Mouse (Mus musculus): Measurements from ENCODE around the gene BC048562. TPM values are rescaled to one million over a fixed set of nuclear protein-coding genes. Genes with fewer than 3 reads are reported as not detected.

BC048562 gene
- polyA plus RNA-seq, 1 experiment from 2014 or later = not detected

- 85% methylated on average over 4 of the region's 4 CpGs for WGBS
- Histone ChIP-seq H3K27ac (ENCODE audit: low read depth, low read length) (no peak overlapping the region), H3K4me2 (no peak overlapping the region), H3K36me3 (ENCODE audit: control insufficient read depth, insufficient read depth, low read length) (no peaks in the 10 kb centered on the region), H3K27me3 (ENCODE audit: control insufficient read depth, insufficient read depth, low read length) (no peaks in the 10 kb centered on the region), H3K4me3 (ENCODE audit: low read depth, low read length) (no peak overlapping the region), H3K9ac (ENCODE audit: low read length) (no peak overlapping the region; the same call in 1 of the 2 replicates), H3K4me1 (ENCODE audit: control insufficient read depth, insufficient read depth, low read length) (peaks cover 37% of the 10 kb centered on the region), H3K9me3 (ENCODE audit: control insufficient read depth, low read length) (no peaks in the 10 kb centered on the region)
- peak; percentile 82 for DNase-seq (ENCODE audit: low spot score, missing footprints)
- ATAC-seq (ENCODE audit: low FRiP score) = no peak
Measured at GRCm38 (mm10) chr9:108453458-108453857, 17.2 kb downstream of the BC048562 start.

- Histone ChIP-seq H3K9ac (ENCODE audit: low read length) (no peak overlapping the region), H3K9me3 (ENCODE audit: control insufficient read depth, low read length) (no peaks in the 10 kb centered on the region), H3K4me2 (no peak overlapping the region), H3K4me3 (ENCODE audit: low read depth, low read length) (no peak overlapping the region), H3K36me3 (ENCODE audit: control insufficient read depth, insufficient read depth, low read length) (no peaks in the 10 kb centered on the region), H3K27me3 (ENCODE audit: control insufficient read depth, insufficient read depth, low read length) (no peaks in the 10 kb centered on the region), H3K4me1 (ENCODE audit: control insufficient read depth, insufficient read depth, low read length) (peaks cover 27% of the 10 kb centered on the region), H3K27ac (ENCODE audit: low read depth, low read length) (no peak overlapping the region)
- WGBS = 86% methylated on average over 6 of the region's 6 CpGs
- ATAC-seq (ENCODE audit: low FRiP score) (no peak), DNase-seq (ENCODE audit: low spot score, missing footprints) (no peak)
Measured at GRCm38 (mm10) chr9:108454429-108454828, 18.1 kb downstream of the BC048562 start.

GRCm38 (mm10) chr9:108455747-108456571 is 19.7 kb downstream of the BC048562 start:
- Histone ChIP-seq H3K9ac (ENCODE audit: low read length) (no peak overlapping the region), H3K36me3 (ENCODE audit: control insufficient read depth, insufficient read depth, low read length) (no peaks in the 10 kb centered on the region), H3K4me2 (no peak overlapping the region), H3K4me1 (ENCODE audit: control insufficient read depth, insufficient read depth, low read length) (peaks cover 13% of the 10 kb centered on the region), H3K4me3 (ENCODE audit: low read depth, low read length) (no peak overlapping the region), H3K9me3 (ENCODE audit: control insufficient read depth, low read length) (no peaks in the 10 kb centered on the region), H3K27ac (ENCODE audit: low read depth, low read length) (no peak overlapping the region), H3K27me3 (ENCODE audit: control insufficient read depth, insufficient read depth, low read length) (no peaks in the 10 kb centered on the region)
- DNase-seq (ENCODE audit: low spot score, missing footprints) (peak; percentile 28), ATAC-seq (ENCODE audit: low FRiP score) (no peak)
- 77% methylated on average over 12 of the region's 12 CpGs for WGBS

- H3K4me1 ChIP-seq (ENCODE audit: control insufficient read depth, insufficient read depth, low read length) = peaks cover 13% of the 10 kb centered on the region
- ATAC-seq (ENCODE audit: low FRiP score) (no peak), DNase-seq (ENCODE audit: low spot score, missing footprints) (peak; percentile 73)
- H3K27me3 ChIP-seq (ENCODE audit: control insufficient read depth, insufficient read depth, low read length) = no peaks in the 10 kb centered on the region
- H3K9ac ChIP-seq (ENCODE audit: low read length) = no peak overlapping the region
- 90% methylated on average over 10 of the region's 10 CpGs for WGBS
- H3K4me3 ChIP-seq (ENCODE audit: low read depth, low read length) = no peak overlapping the region
- H3K36me3 ChIP-seq (ENCODE audit: control insufficient read depth, insufficient read depth, low read length) = no peaks in the 10 kb centered on the region
- H3K4me2 ChIP-seq = no peak overlapping the region
- H3K27ac ChIP-seq (ENCODE audit: low read depth, low read length) = no peak overlapping the region
- H3K9me3 ChIP-seq (ENCODE audit: control insufficient read depth, low read length) = no peaks in the 10 kb centered on the region
Measured at GRCm38 (mm10) chr9:108456953-108457352, 20.7 kb downstream of the BC048562 start.

- Histone ChIP-seq H3K27me3 (ENCODE audit: control insufficient read depth, insufficient read depth, low read length) (no peaks in the 10 kb centered on the region), H3K27ac (ENCODE audit: low read depth, low read length) (no peak overlapping the region), H3K4me2 (peak overlapping the region; percentile 87; the same call in 1 of the 2 replicates), H3K9ac (ENCODE audit: low read length) (no peak overlapping the region; the same call in 1 of the 2 replicates), H3K36me3 (ENCODE audit: control insufficient read depth, insufficient read depth, low read length) (peaks cover 16% of the 10 kb centered on the region; the same call in 1 of the 2 replicates), H3K4me3 (ENCODE audit: low read depth, low read length) (peak overlapping the region; percentile 69), H3K9me3 (ENCODE audit: control insufficient read depth, low read length) (no peaks in the 10 kb centered on the region), H3K4me1 (ENCODE audit: control insufficient read depth, insufficient read depth, low read length) (peaks cover 11% of the 10 kb centered on the region)
- 81% methylated on average over 1 of the region's 1 CpGs for WGBS
- ATAC-seq (ENCODE audit: low FRiP score) (peak; percentile 35; the same call in 1 of the 2 replicates), DNase-seq (ENCODE audit: low spot score, missing footprints) (no peak)
Measured at GRCm38 (mm10) chr9:108459939-108460318, 23.6 kb downstream of the BC048562 start.

GRCm38 (mm10) chr9:108460319-108461178 is 24.3 kb downstream of the BC048562 start, which contains the start of gene Ccdc71:
TSS of gene Ccdc71 (plus strand) at chr9:108460527.
- Histone ChIP-seq H3K27me3 (ENCODE audit: control insufficient read depth, insufficient read depth, low read length) (no peaks in the 10 kb centered on the region), H3K27ac (ENCODE audit: low read depth, low read length) (peak within 1 kb of the TSS; percentile 49), H3K4me2 (peak within 1 kb of the TSS; percentile 87), H3K36me3 (ENCODE audit: control insufficient read depth, insufficient read depth, low read length) (peaks cover 19% of the 10 kb centered on the region), H3K9ac (ENCODE audit: low read length) (peak within 1 kb of the TSS; percentile 73), H3K9me3 (ENCODE audit: control insufficient read depth, low read length) (no peaks in the 10 kb centered on the region), H3K4me3 (ENCODE audit: low read depth, low read length) (peak within 1 kb of the TSS; percentile 69), H3K4me1 (ENCODE audit: control insufficient read depth, insufficient read depth, low read length) (peaks cover 11% of the 10 kb centered on the region)
- ATAC-seq (ENCODE audit: low FRiP score) (peak; percentile 86), DNase-seq (ENCODE audit: low spot score, missing footprints) (peak; percentile 99)
- under 1% methylated on average over 40 of the region's 52 CpGs for WGBS

- peak; percentile 88 for DNase-seq (ENCODE audit: low spot score, missing footprints)
- 28% methylated on average over 11 of the region's 11 CpGs for WGBS
- H3K27me3 ChIP-seq (ENCODE audit: control insufficient read depth, insufficient read depth, low read length) = no peaks in the 10 kb centered on the region
- H3K27ac ChIP-seq (ENCODE audit: low read depth, low read length) = peak within 1 kb of the TSS; percentile 49
- H3K9ac ChIP-seq (ENCODE audit: low read length) = peak within 1 kb of the TSS; percentile 73
- H3K4me1 ChIP-seq (ENCODE audit: control insufficient read depth, insufficient read depth, low read length) = peaks cover 11% of the 10 kb centered on the region
- peaks cover 23% of the 10 kb centered on the region for H3K36me3 ChIP-seq (ENCODE audit: control insufficient read depth, insufficient read depth, low read length)
- no peak for ATAC-seq (ENCODE audit: low FRiP score)
- H3K4me3 ChIP-seq (ENCODE audit: low read depth, low read length) = peak within 1 kb of the TSS; percentile 69
- H3K4me2 ChIP-seq = peak within 1 kb of the TSS; percentile 87
- no peaks in the 10 kb centered on the region for H3K9me3 ChIP-seq (ENCODE audit: control insufficient read depth, low read length)
Measured at GRCm38 (mm10) chr9:108461181-108461631, 24.9 kb downstream of the BC048562 start, which contains the start of gene Klhdc8b. TSS of gene Klhdc8b (minus strand) at chr9:108461581.

- Histone ChIP-seq H3K9me3 (ENCODE audit: control insufficient read depth, low read length) (no peaks in the 10 kb centered on the region), H3K4me2 (peak overlapping the region; percentile 87), H3K36me3 (ENCODE audit: control insufficient read depth, insufficient read depth, low read length) (peaks cover 23% of the 10 kb centered on the region), H3K9ac (ENCODE audit: low read length) (no peak overlapping the region; the same call in 1 of the 2 replicates), H3K27me3 (ENCODE audit: control insufficient read depth, insufficient read depth, low read length) (no peaks in the 10 kb centered on the region), H3K4me1 (ENCODE audit: control insufficient read depth, insufficient read depth, low read length) (peaks cover 11% of the 10 kb centered on the region), H3K27ac (ENCODE audit: low read depth, low read length) (no peak overlapping the region), H3K4me3 (ENCODE audit: low read depth, low read length) (peak overlapping the region; percentile 69)
- ATAC-seq (ENCODE audit: low FRiP score) = no peak
- WGBS = 89% methylated on average over 5 of the region's 5 CpGs
- DNase-seq (ENCODE audit: low spot score, missing footprints) = peak; percentile 80
Measured at GRCm38 (mm10) chr9:108461675-108462074, 25.4 kb downstream of the BC048562 start.

All from midbrain, embryonic 11.5 days (tissue).